Mouse (Mus musculus): ENCODE results near the gene Pask. TPM values are rescaled to one million over a fixed set of nuclear protein-coding genes. Genes with fewer than 3 reads are reported as not detected.

Gene Pask
- polyA plus RNA-seq, 1 experiment from 2014 or later = 20.9 TPM

- Histone ChIP-seq H3K4me1 (ENCODE audit: insufficient read depth) (no peaks in the 10 kb centered on the region), H3K27me3 (ENCODE audit: insufficient read depth, low read length) (no peaks in the 10 kb centered on the region), H3K9me3 (ENCODE audit: low read depth, low read length) (no peaks in the 10 kb centered on the region), H3K27ac (ENCODE audit: low read depth) (no peak overlapping the region), H3K4me2 (no peak overlapping the region), H3K36me3 (ENCODE audit: insufficient read depth) (peaks cover 70% of the 10 kb centered on the region), H3K4me3 (ENCODE audit: low read depth, low read length) (no peak overlapping the region), H3K9ac (no peak overlapping the region)
- ATAC-seq (ENCODE audit: insufficient read depth) (no peak), DNase-seq (no peak)
- TF ChIP-seq CTCF (IDR thresholded peaks at IDR 0.05; ENCODE audit: low read depth) = no peak
- WGBS = 80% methylated on average over 4 of the region's 4 CpGs
Observed at GRCm38 (mm10) chr1:93362661-93363060, 19.4 kb upstream of the Pask start.

GRCm38 (mm10) chr1:93352724-93353123 is 9.4 kb upstream of the Pask start:
- peaks cover 90% of the 10 kb centered on the region for H3K36me3 ChIP-seq (ENCODE audit: insufficient read depth)

GRCm38 (mm10) chr1:93349701-93350100 is 6.4 kb upstream of the Pask start:
- Histone ChIP-seq H3K4me3 (ENCODE audit: low read depth, low read length) (no peak overlapping the region), H3K9me3 (ENCODE audit: low read depth, low read length) (no peaks in the 10 kb centered on the region), H3K36me3 (ENCODE audit: insufficient read depth) (peaks cover 77% of the 10 kb centered on the region), H3K9ac (no peak overlapping the region), H3K4me1 (ENCODE audit: insufficient read depth) (no peaks in the 10 kb centered on the region), H3K4me2 (no peak overlapping the region), H3K27ac (ENCODE audit: low read depth) (no peak overlapping the region), H3K27me3 (ENCODE audit: insufficient read depth, low read length) (no peaks in the 10 kb centered on the region)
- ATAC-seq (ENCODE audit: insufficient read depth) (no peak), DNase-seq (no peak)
- TF ChIP-seq CTCF (IDR thresholded peaks at IDR 0.05; ENCODE audit: low read depth) = no peak
- WGBS = 83% methylated on average over 4 of the region's 4 CpGs

More at GRCm38 (mm10) chr1:93352724-93353123, 9.4 kb upstream of the Pask start:
- TF ChIP-seq CTCF (IDR thresholded peaks at IDR 0.05; ENCODE audit: low read depth) = no peak
- DNase-seq (no peak), ATAC-seq (ENCODE audit: insufficient read depth) (no peak)
- Histone ChIP-seq H3K9ac (no peak overlapping the region), H3K4me3 (ENCODE audit: low read depth, low read length) (no peak overlapping the region), H3K4me2 (no peak overlapping the region), H3K27me3 (ENCODE audit: insufficient read depth, low read length) (no peaks in the 10 kb centered on the region), H3K27ac (ENCODE audit: low read depth) (no peak overlapping the region), H3K9me3 (ENCODE audit: low read depth, low read length) (no peaks in the 10 kb centered on the region), H3K4me1 (ENCODE audit: insufficient read depth) (no peaks in the 10 kb centered on the region)
- WGBS = 87% methylated on average over 2 of the region's 2 CpGs

GRCm38 (mm10) chr1:93347176-93347575 is 3.9 kb upstream of the Pask start:
- H3K4me2 ChIP-seq = no peak overlapping the region
- DNase-seq (no peak), ATAC-seq (ENCODE audit: insufficient read depth) (no peak)
- H3K27ac ChIP-seq (ENCODE audit: low read depth) = no peak overlapping the region
- H3K27me3 ChIP-seq (ENCODE audit: insufficient read depth, low read length) = no peaks in the 10 kb centered on the region
- no peaks in the 10 kb centered on the region for H3K4me1 ChIP-seq (ENCODE audit: insufficient read depth)
- no peak overlapping the region for H3K4me3 ChIP-seq (ENCODE audit: low read depth, low read length)
- H3K9me3 ChIP-seq (ENCODE audit: low read depth, low read length) = no peaks in the 10 kb centered on the region
- no peak overlapping the region for H3K9ac ChIP-seq
- no peak for TF ChIP-seq CTCF (IDR thresholded peaks at IDR 0.05; ENCODE audit: low read depth)
- peaks cover 52% of the 10 kb centered on the region for H3K36me3 ChIP-seq (ENCODE audit: insufficient read depth)
- 86% methylated on average over 5 of the region's 5 CpGs for WGBS

- peak overlapping the region; percentile 83 for H3K4me2 ChIP-seq
- DNase-seq (peak; percentile 98), ATAC-seq (ENCODE audit: insufficient read depth) (peak; percentile 97)
Observed at GRCm38 (mm10) chr1:93343504-93344047, 294 bp upstream of the Pask start.

GRCm38 (mm10) chr1:93334621-93335020 is 8.7 kb downstream of the Pask start:
- TF ChIP-seq CTCF (IDR thresholded peaks at IDR 0.05; ENCODE audit: low read depth) = no peak
- H3K9ac ChIP-seq = no peak overlapping the region
- no peak overlapping the region for H3K27ac ChIP-seq (ENCODE audit: low read depth)
- no peaks in the 10 kb centered on the region for H3K4me1 ChIP-seq (ENCODE audit: insufficient read depth)
- 82% methylated on average over 2 of the region's 2 CpGs for WGBS
- H3K36me3 ChIP-seq (ENCODE audit: insufficient read depth) = peaks cover 56% of the 10 kb centered on the region
- no peak overlapping the region for H3K4me2 ChIP-seq
- ATAC-seq (ENCODE audit: insufficient read depth) (no peak), DNase-seq (no peak)
- H3K27me3 ChIP-seq (ENCODE audit: insufficient read depth, low read length) = no peaks in the 10 kb centered on the region
- H3K9me3 ChIP-seq (ENCODE audit: low read depth, low read length) = no peaks in the 10 kb centered on the region
- H3K4me3 ChIP-seq (ENCODE audit: low read depth, low read length) = no peak overlapping the region

More at GRCm38 (mm10) chr1:93343504-93344047, 294 bp upstream of the Pask start:
- H3K9me3 ChIP-seq (ENCODE audit: low read depth, low read length) = no peaks in the 10 kb centered on the region
- H3K4me1 ChIP-seq (ENCODE audit: insufficient read depth) = no peaks in the 10 kb centered on the region
- H3K27ac ChIP-seq (ENCODE audit: low read depth) = peak overlapping the region; percentile 66; the same call in 1 of the 2 replicates
- no peaks in the 10 kb centered on the region for H3K27me3 ChIP-seq (ENCODE audit: insufficient read depth, low read length)
- peak; percentile 54 for TF ChIP-seq CTCF (IDR thresholded peaks at IDR 0.05; ENCODE audit: low read depth)
- peak overlapping the region; percentile 91 for H3K4me3 ChIP-seq (ENCODE audit: low read depth, low read length)
- peak overlapping the region; percentile 76 for H3K9ac ChIP-seq
- WGBS = under 1% methylated on average over 39 of the region's 39 CpGs
- peaks cover 20% of the 10 kb centered on the region for H3K36me3 ChIP-seq (ENCODE audit: insufficient read depth)

- no peak overlapping the region for H3K4me3 ChIP-seq (ENCODE audit: low read depth, low read length)
- no peak for DNase-seq
- peaks cover 66% of the 10 kb centered on the region for H3K36me3 ChIP-seq (ENCODE audit: insufficient read depth)
- H3K9me3 ChIP-seq (ENCODE audit: low read depth, low read length) = no peaks in the 10 kb centered on the region
- 80% methylated on average over 3 of the region's 3 CpGs for WGBS
- ATAC-seq (ENCODE audit: insufficient read depth) = no peak
- no peak for TF ChIP-seq CTCF (IDR thresholded peaks at IDR 0.05; ENCODE audit: low read depth)
- H3K27ac ChIP-seq (ENCODE audit: low read depth) = no peak overlapping the region
- H3K4me1 ChIP-seq (ENCODE audit: insufficient read depth) = no peaks in the 10 kb centered on the region
- H3K27me3 ChIP-seq (ENCODE audit: insufficient read depth, low read length) = no peaks in the 10 kb centered on the region
- no peak overlapping the region for H3K4me2 ChIP-seq
- H3K9ac ChIP-seq = no peak overlapping the region
Observed at GRCm38 (mm10) chr1:93326446-93326845, 16.8 kb downstream of the Pask start.

All from lung, embryonic 14.5 days (tissue).